Mouse (Mus musculus): ENCODE measurements around the gene Nostrin. TPM values are rescaled to one million over a fixed set of nuclear protein-coding genes. Genes with fewer than 3 reads are reported as not detected.

Gene Nostrin
- total and polyA plus RNA-seq, 3 experiments, result 0.11 TPM; not detected in 2

DNA sequence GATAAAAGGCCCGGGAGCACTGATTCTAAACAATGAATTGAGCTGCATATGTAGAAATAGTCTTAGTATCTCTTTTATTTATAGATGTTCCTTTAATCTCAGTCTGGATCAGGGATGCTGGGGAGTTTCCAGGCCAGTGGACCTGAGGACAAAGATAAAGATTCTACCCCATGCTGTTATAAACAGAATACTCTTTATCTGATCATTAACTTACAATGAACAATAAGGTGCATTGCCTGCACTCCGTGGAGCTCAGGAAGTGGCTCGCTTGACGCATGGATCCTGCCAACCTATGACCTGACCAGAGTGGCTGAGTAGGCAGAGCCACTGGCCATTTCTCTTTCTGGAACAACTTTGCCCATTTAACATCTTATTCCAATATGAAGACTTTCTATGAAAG is 5.2 kb downstream of the Nostrin start:
- DNase-seq (ENCODE audit: low spot score) (no peak), ATAC-seq (ENCODE audit: extremely low read depth, insufficient number of reproducible peaks, low FRiP score, poor library complexity, severe bottlenecking) (no peak)
- Histone ChIP-seq H3K9me3 (replicated peaks) (no peaks in the 10 kb centered on the region), H3K27me3 (ENCODE audit: insufficient read depth, low read length) (peaks cover 6% of the 10 kb centered on the region), H3K4me1 (ENCODE audit: insufficient read depth, low read depth, low read length) (no peaks in the 10 kb centered on the region), H3K4me3 (ENCODE audit: low read depth, low read length) (no peak overlapping the region), H3K36me3 (replicated peaks) (no peaks in the 10 kb centered on the region)
- TF ChIP-seq TAL1 (conservative IDR thresholded peaks at IDR 0.05; ENCODE audit: low read depth, low read length), result no peak
- no peak for TF ChIP-seq GATA1 (IDR thresholded peaks at IDR 0.05; ENCODE audit: borderline replicate concordance, low read length)
- TF ChIP-seq GATA2 (IDR thresholded peaks at IDR 0.05; ENCODE audit: borderline replicate concordance, low read depth, low read length), result no peak
- TF ChIP-seq POLR2AphosphoS5 (IDR thresholded peaks at IDR 0.05; ENCODE audit: insufficient replicate concordance, low read depth, low read length), result no peak
- TF ChIP-seq CTCF (IDR thresholded peaks at IDR 0.05; ENCODE audit: low read depth, low read length), result no peak

DNA sequence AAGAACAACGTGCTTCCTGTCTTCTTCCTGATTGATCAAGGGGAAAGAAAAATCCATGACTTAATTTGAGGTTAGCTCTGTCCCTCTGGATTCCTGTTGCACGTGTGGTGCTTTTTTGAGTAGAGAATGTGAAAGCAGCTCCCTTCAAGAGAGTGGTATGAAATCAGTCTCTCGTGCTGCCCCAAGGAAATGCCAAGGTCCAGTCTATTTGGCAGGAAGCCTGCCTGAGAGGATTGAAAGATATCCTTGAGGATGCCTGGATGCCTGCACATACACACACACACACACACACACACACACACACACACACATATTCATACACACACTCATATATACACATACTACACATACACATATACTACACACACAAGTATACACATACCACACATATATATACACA is 13.1 kb downstream of the Nostrin start:
- Histone ChIP-seq H3K4me1 (ENCODE audit: insufficient read depth, low read depth, low read length) (peaks cover 3% of the 10 kb centered on the region; the same call in 1 of the 2 replicates), H3K9me3 (replicated peaks) (no peaks in the 10 kb centered on the region), H3K36me3 (replicated peaks) (no peaks in the 10 kb centered on the region), H3K27me3 (ENCODE audit: insufficient read depth, low read length) (peaks cover 6% of the 10 kb centered on the region), H3K4me3 (ENCODE audit: low read depth, low read length) (no peak overlapping the region)
- TF ChIP-seq GATA2 (IDR thresholded peaks at IDR 0.05; ENCODE audit: borderline replicate concordance, low read depth, low read length), result no peak
- TF ChIP-seq TAL1 (conservative IDR thresholded peaks at IDR 0.05; ENCODE audit: low read depth, low read length), result no peak
- no peak for TF ChIP-seq CTCF (IDR thresholded peaks at IDR 0.05; ENCODE audit: low read depth, low read length)
- TF ChIP-seq POLR2AphosphoS5 (IDR thresholded peaks at IDR 0.05; ENCODE audit: insufficient replicate concordance, low read depth, low read length), result no peak
- TF ChIP-seq GATA1 (IDR thresholded peaks at IDR 0.05; ENCODE audit: borderline replicate concordance, low read length), result no peak
- DNase-seq (ENCODE audit: low spot score) (no peak), ATAC-seq (ENCODE audit: extremely low read depth, insufficient number of reproducible peaks, low FRiP score, poor library complexity, severe bottlenecking) (no peak)

DNA sequence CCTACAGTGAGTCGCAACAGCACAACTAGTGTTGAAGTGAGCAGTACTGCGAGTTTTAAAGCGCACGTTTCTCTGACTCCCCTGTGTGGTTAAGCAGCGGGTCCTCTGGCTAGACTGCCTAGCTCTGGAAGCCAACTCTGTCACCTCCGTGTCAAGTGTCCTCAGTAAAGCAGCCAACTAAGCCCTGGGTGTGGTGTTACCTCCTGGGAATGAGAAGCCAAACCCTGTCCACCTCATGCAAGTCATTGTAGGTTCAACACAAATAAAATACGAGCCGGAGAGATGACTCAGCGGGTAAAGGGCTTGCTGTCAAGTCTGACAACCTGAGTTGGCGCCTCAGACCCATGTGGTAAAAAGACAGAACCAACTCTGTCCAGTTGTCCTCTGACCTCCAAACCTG is 13.6 kb downstream of the Nostrin start:
- Histone ChIP-seq H3K9me3 (replicated peaks) (no peaks in the 10 kb centered on the region), H3K4me3 (ENCODE audit: low read depth, low read length) (no peak overlapping the region), H3K27me3 (ENCODE audit: insufficient read depth, low read length) (peaks cover 6% of the 10 kb centered on the region), H3K36me3 (replicated peaks) (no peaks in the 10 kb centered on the region), H3K4me1 (ENCODE audit: insufficient read depth, low read depth, low read length) (peaks cover 3% of the 10 kb centered on the region; the same call in 1 of the 2 replicates)
- ATAC-seq (ENCODE audit: extremely low read depth, insufficient number of reproducible peaks, low FRiP score, poor library complexity, severe bottlenecking) (no peak; the same call in 1 of the 2 replicates), DNase-seq (ENCODE audit: low spot score) (no peak)
- no peak for TF ChIP-seq TAL1 (conservative IDR thresholded peaks at IDR 0.05; ENCODE audit: low read depth, low read length)
- TF ChIP-seq CTCF (IDR thresholded peaks at IDR 0.05; ENCODE audit: low read depth, low read length), result no peak
- TF ChIP-seq GATA1 (IDR thresholded peaks at IDR 0.05; ENCODE audit: borderline replicate concordance, low read length), result no peak
- TF ChIP-seq POLR2AphosphoS5 (IDR thresholded peaks at IDR 0.05; ENCODE audit: insufficient replicate concordance, low read depth, low read length), result no peak
- TF ChIP-seq GATA2 (IDR thresholded peaks at IDR 0.05; ENCODE audit: borderline replicate concordance, low read depth, low read length), result no peak

DNA sequence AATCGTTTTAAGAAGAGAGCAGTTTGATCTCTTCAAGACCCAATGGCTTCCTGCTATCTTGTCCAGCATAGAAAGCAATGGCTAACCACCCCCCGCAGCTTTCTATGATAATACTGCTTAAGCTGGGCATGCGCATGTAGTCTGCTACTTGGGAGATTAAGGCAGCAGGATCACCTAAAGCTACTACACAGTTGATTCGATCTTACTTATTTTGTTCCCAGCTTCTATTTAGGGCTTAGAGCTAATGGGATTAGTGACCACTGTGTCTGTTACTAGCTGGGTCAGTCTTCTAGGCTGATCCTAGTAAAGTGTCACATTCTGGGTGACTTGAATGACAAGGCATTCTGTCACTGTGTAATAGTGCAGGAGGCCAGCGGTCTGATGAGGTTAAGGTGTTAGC is 15.2 kb downstream of the Nostrin start:
- no peak for TF ChIP-seq POLR2AphosphoS5 (IDR thresholded peaks at IDR 0.05; ENCODE audit: insufficient replicate concordance, low read depth, low read length)
- no peak for TF ChIP-seq GATA2 (IDR thresholded peaks at IDR 0.05; ENCODE audit: borderline replicate concordance, low read depth, low read length)
- TF ChIP-seq CTCF (IDR thresholded peaks at IDR 0.05; ENCODE audit: low read depth, low read length), result no peak
- no peak for TF ChIP-seq TAL1 (conservative IDR thresholded peaks at IDR 0.05; ENCODE audit: low read depth, low read length)
- no peak for TF ChIP-seq GATA1 (IDR thresholded peaks at IDR 0.05; ENCODE audit: borderline replicate concordance, low read length)

DNA sequence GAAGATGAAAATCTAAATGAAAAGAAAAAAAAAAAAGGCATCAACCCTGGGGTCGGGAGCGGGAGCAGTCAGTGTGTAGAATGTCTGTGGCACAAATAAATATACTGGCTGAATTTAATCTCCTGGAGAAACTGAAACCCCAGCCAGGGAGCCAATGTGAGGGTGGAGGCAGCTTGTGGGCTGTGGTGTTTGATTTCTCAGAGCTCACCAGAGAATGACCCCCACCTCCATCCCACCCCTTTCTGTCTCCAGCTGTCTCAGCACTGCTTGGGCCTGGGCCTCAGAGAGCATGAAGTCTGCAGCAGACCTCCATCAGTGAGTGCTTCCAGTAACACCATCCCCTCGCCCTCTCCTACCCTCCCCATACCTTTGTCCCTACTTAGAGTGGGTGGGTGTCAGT is 20.3 kb downstream of the Nostrin start:
- Histone ChIP-seq H3K27me3 (ENCODE audit: insufficient read depth, low read length) (0 out of 2 replicates have a peak, but pooled peaks cover 4% of the 10 kb centered on the region), H3K4me1 (ENCODE audit: insufficient read depth, low read depth, low read length) (no peaks in the 10 kb centered on the region), H3K36me3 (replicated peaks) (no peaks in the 10 kb centered on the region), H3K4me3 (ENCODE audit: low read depth, low read length) (no peak overlapping the region), H3K9me3 (replicated peaks) (no peaks in the 10 kb centered on the region)
- DNase-seq (ENCODE audit: low spot score) (no peak), ATAC-seq (ENCODE audit: extremely low read depth, insufficient number of reproducible peaks, low FRiP score, poor library complexity, severe bottlenecking) (no peak)
- TF ChIP-seq GATA1 (IDR thresholded peaks at IDR 0.05; ENCODE audit: borderline replicate concordance, low read length) (no peak), TAL1 (conservative IDR thresholded peaks at IDR 0.05; ENCODE audit: low read depth, low read length) (no peak), POLR2AphosphoS5 (IDR thresholded peaks at IDR 0.05; ENCODE audit: insufficient replicate concordance, low read depth, low read length) (no peak), CTCF (IDR thresholded peaks at IDR 0.05; ENCODE audit: low read depth, low read length) (no peak), GATA2 (IDR thresholded peaks at IDR 0.05; ENCODE audit: borderline replicate concordance, low read depth, low read length) (no peak)

More for the DNA sequence above, 15.2 kb downstream of the Nostrin start:
- Histone ChIP-seq H3K4me1 (ENCODE audit: insufficient read depth, low read depth, low read length) (peaks cover 3% of the 10 kb centered on the region; the same call in 1 of the 2 replicates), H3K27me3 (ENCODE audit: insufficient read depth, low read length) (peaks cover 3% of the 10 kb centered on the region; the same call in 1 of the 2 replicates), H3K9me3 (replicated peaks) (no peaks in the 10 kb centered on the region), H3K4me3 (ENCODE audit: low read depth, low read length) (no peak overlapping the region), H3K36me3 (replicated peaks) (no peaks in the 10 kb centered on the region)
- ATAC-seq (ENCODE audit: extremely low read depth, insufficient number of reproducible peaks, low FRiP score, poor library complexity, severe bottlenecking), result no peak
- DNase-seq (ENCODE audit: low spot score), result no peak

DNA sequence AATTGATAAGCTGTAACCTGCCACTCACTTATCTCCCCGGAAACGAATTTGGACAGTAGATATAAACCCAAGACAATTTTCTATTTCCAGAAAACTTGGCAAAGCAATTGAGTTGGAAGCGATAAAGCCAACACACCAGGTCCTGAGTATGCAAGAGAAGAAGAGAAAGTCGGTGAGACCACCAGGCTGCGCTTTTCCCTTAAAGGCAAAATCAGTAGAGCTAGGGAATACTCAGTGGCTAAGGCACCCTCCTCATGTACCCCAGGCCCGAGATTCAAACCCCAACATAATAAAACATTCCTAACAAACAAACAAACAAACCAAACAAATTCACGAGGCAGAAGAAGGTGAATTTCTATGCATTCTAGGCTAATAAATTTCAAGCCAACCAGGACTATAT is 20.7 kb downstream of the Nostrin start:
- H3K9me3 ChIP-seq (replicated peaks), result no peaks in the 10 kb centered on the region
- H3K27me3 ChIP-seq (ENCODE audit: insufficient read depth, low read length), result 0 out of 2 replicates have a peak, but pooled peaks cover 4% of the 10 kb centered on the region
- no peaks in the 10 kb centered on the region for H3K36me3 ChIP-seq (replicated peaks)
- no peak for DNase-seq (ENCODE audit: low spot score)
- H3K4me3 ChIP-seq (ENCODE audit: low read depth, low read length), result no peak overlapping the region
- ATAC-seq (ENCODE audit: extremely low read depth, insufficient number of reproducible peaks, low FRiP score, poor library complexity, severe bottlenecking), result no peak
- H3K4me1 ChIP-seq (ENCODE audit: insufficient read depth, low read depth, low read length), result no peaks in the 10 kb centered on the region
- TF ChIP-seq GATA2 (IDR thresholded peaks at IDR 0.05; ENCODE audit: borderline replicate concordance, low read depth, low read length) (no peak), CTCF (IDR thresholded peaks at IDR 0.05; ENCODE audit: low read depth, low read length) (no peak), POLR2AphosphoS5 (IDR thresholded peaks at IDR 0.05; ENCODE audit: insufficient replicate concordance, low read depth, low read length) (no peak), TAL1 (conservative IDR thresholded peaks at IDR 0.05; ENCODE audit: low read depth, low read length) (no peak), GATA1 (IDR thresholded peaks at IDR 0.05; ENCODE audit: borderline replicate concordance, low read length) (no peak)

Data from G1E (cell line).